Mouse (Mus musculus): ENCODE results near the gene Olfr649. TPM values are rescaled to one million over a fixed set of nuclear protein-coding genes. Genes with fewer than 3 reads are reported as not detected.

Gene Olfr649
- polyA plus RNA-seq (2012; rRNA removed): not detected in 2 replicates

DNA sequence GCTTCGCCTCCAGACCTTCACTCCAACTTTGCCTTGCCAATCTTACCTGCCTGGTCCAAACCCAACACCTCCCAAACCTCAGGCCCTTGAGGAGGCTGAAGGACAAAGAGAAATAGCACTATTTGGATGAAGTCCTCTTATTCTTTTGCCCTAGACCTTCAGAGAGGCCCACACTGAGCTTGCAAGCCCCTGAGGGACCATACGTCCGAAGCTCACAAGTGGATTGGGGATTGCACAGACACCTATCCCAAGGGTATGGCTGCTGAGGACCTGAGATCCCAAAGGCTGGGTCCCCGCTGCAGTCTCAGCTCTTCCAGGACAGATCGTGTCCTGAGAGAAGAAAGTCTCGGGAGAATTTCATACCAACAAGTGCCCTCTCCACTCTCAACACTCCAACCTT lies at the start of gene Olfr649:
Olfr649 (minus strand) TSS at position 101 of the 400 bp plus-strand sequence.
- H3K27me3 ChIP-seq (ENCODE audit: control insufficient read depth, insufficient read depth, low read length): no peaks in the 10 kb centered on the region
- no peak within 1 kb of the TSS for H3K4me3 ChIP-seq (ENCODE audit: control insufficient read depth, insufficient read depth, low read length)
- WGBS: 96% methylated on average over 6 of the region's 6 CpGs
- no peak for TF ChIP-seq POLR2A (IDR thresholded peaks at IDR 0.05; ENCODE audit: control insufficient read depth, extremely low read depth, insufficient read depth, low read length, poor library complexity)
- no peak for TF ChIP-seq CTCF (IDR thresholded peaks at IDR 0.05; ENCODE audit: borderline replicate concordance, control insufficient read depth, extremely low read depth, insufficient read depth, low read length, poor library complexity)
- no peak for DNase-seq
- H3K4me1 ChIP-seq (replicated peaks; ENCODE audit: control insufficient read depth, insufficient read depth, low read length): no peaks in the 10 kb centered on the region
- no peak within 1 kb of the TSS for H3K27ac ChIP-seq (ENCODE audit: control insufficient read depth, insufficient read depth, low read length)
- no peaks in the 10 kb centered on the region for H3K36me3 ChIP-seq (ENCODE audit: control insufficient read depth, insufficient read depth, low read length)

DNA sequence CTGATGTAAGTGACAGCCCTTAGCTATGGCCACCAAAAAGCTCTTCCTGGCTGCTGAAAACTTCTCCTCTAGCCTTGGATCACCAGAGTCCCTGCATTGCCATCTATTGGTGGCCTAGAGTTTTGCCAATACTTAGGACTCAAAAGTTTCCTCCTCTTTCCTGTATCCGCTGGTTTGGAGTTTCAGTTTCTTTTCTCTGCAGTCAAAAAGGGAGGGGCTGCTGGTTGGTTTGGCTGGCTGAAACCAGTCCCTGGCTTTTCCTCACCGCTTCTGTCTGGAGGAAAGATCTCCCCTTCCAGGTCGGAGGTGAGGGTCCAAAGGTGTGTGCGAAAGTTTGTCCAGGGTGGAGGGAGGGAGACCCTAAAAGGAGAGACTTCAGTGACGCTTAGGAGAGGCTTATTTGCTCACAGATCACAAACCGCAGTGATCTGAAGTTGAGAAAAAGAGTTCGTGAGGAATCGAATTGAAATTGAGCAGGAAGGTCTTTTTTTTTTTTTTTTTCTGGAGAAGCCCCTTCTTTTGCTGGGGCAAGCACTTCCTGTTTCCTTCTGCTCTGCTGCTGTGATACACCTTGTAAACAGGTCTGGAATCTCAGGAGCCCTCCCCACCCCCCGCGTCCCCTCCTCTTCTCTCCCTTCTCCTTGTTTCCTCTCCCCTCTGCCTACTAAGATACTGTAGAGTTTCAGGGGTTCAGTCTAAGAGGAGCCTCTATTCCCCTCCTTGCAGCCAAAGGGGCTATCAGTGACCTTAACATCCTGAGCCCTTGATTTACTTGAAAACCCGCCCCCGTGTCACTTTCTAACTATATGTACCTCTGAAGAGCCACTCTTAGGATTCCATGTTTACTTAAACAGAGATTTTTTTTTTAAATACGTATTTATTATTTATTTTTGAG lies 48.7 kb upstream of the Olfr649 start, which contains the start of gene Trim34a:
Trim34a (plus strand) TSS at position 171 of the 895 bp plus-strand sequence.
- DNase-seq: peak; percentile 70
- no peaks in the 10 kb centered on the region for H3K27me3 ChIP-seq (ENCODE audit: control insufficient read depth, insufficient read depth, low read length)
- H3K4me1 ChIP-seq (replicated peaks; ENCODE audit: control insufficient read depth, insufficient read depth, low read length): 0 out of 2 replicates have a peak, but pooled peaks cover 2% of the 10 kb centered on the region
- H3K27ac ChIP-seq (ENCODE audit: control insufficient read depth, insufficient read depth, low read length): peak within 1 kb of the TSS; percentile 85
- WGBS: under 1% methylated on average over 13 of the region's 13 CpGs
- H3K4me3 ChIP-seq (ENCODE audit: control insufficient read depth, insufficient read depth, low read length): peak within 1 kb of the TSS; percentile 72
- no peaks in the 10 kb centered on the region for H3K36me3 ChIP-seq (ENCODE audit: control insufficient read depth, insufficient read depth, low read length)
- TF ChIP-seq POLR2A (IDR thresholded peaks at IDR 0.05; ENCODE audit: control insufficient read depth, extremely low read depth, insufficient read depth, low read length, poor library complexity) (no peak), CTCF (IDR thresholded peaks at IDR 0.05; ENCODE audit: borderline replicate concordance, control insufficient read depth, extremely low read depth, insufficient read depth, low read length, poor library complexity) (no peak)

DNA sequence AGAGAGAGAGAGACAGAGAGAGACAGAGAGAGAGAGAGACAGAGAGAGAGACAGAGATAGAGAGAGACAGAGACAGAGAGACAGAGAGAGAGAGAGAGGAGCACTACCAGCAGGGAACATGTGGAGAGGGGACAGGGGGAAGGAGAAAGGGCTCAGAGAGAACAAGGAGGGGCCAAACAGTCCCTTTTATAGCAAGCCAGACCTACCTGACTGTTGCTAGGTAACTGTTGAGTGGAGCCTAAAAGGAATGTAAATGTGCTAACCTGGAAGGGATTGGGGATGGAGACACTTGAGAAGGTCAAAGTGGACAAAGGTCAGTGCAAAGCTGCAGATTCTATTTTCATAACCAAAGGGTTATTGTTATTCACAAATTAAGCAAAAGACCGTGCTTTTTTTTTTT lies 47.8 kb upstream of the Olfr649 start:
- no peak for TF ChIP-seq POLR2A (IDR thresholded peaks at IDR 0.05; ENCODE audit: control insufficient read depth, extremely low read depth, insufficient read depth, low read length, poor library complexity)
- no peak for TF ChIP-seq CTCF (IDR thresholded peaks at IDR 0.05; ENCODE audit: borderline replicate concordance, control insufficient read depth, extremely low read depth, insufficient read depth, low read length, poor library complexity)
- H3K4me3 ChIP-seq (ENCODE audit: control insufficient read depth, insufficient read depth, low read length): no peak overlapping the region
- no peaks in the 10 kb centered on the region for H3K27me3 ChIP-seq (ENCODE audit: control insufficient read depth, insufficient read depth, low read length)
- H3K27ac ChIP-seq (ENCODE audit: control insufficient read depth, insufficient read depth, low read length): no peak overlapping the region
- WGBS: 90% methylated on average over 1 of the region's 1 CpGs
- no peaks in the 10 kb centered on the region for H3K36me3 ChIP-seq (ENCODE audit: control insufficient read depth, insufficient read depth, low read length)
- DNase-seq: no peak
- H3K4me1 ChIP-seq (replicated peaks; ENCODE audit: control insufficient read depth, insufficient read depth, low read length): 0 out of 2 replicates have a peak, but pooled peaks cover 2% of the 10 kb centered on the region

DNA sequence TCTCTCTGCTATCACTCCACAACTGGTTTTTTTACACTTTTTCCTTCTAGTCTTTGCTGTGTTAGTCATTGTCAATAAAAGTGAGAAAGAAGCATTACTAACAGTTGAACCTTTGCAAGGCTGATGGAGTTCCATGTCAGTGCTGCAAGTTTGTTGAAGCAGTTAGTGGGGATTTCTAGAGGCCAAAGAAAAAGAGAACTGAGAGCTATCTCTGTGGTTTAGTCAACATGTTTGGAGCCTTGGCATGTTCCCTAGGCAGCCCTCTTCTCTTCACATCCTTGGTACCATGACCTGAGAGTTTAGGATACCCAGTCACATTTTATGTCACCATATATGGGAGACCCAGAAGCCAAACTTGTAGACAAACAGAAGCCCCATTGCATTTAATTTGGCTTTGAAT lies 45.1 kb upstream of the Olfr649 start:
- TF ChIP-seq POLR2A (IDR thresholded peaks at IDR 0.05; ENCODE audit: control insufficient read depth, extremely low read depth, insufficient read depth, low read length, poor library complexity) (no peak), CTCF (IDR thresholded peaks at IDR 0.05; ENCODE audit: borderline replicate concordance, control insufficient read depth, extremely low read depth, insufficient read depth, low read length, poor library complexity) (no peak)
- Histone ChIP-seq H3K4me3 (ENCODE audit: control insufficient read depth, insufficient read depth, low read length) (no peak overlapping the region), H3K27me3 (ENCODE audit: control insufficient read depth, insufficient read depth, low read length) (no peaks in the 10 kb centered on the region), H3K4me1 (replicated peaks; ENCODE audit: control insufficient read depth, insufficient read depth, low read length) (0 out of 2 replicates have a peak, but pooled peaks cover 2% of the 10 kb centered on the region), H3K36me3 (ENCODE audit: control insufficient read depth, insufficient read depth, low read length) (no peaks in the 10 kb centered on the region), H3K27ac (ENCODE audit: control insufficient read depth, insufficient read depth, low read length) (no peak overlapping the region)
- no peak for DNase-seq

DNA sequence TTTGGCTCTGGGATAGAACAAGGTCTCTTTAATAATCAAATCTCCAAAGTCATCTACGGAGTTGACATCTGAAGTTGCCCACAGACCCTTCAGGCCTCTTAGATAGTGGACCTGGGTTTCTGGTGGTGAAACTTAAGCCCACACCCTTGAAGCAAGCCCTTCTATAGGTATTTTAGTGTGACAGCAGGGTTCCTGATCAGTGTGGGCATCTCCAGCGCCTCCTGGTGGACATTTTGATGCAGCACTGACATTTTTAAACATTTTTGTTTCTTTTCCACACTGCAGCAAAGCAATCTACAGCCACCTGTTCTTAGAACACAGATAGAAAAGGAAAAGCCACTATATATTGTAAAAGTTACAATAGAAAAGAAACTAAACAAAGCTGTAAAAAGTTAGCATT lies 35.4 kb upstream of the Olfr649 start:
- no peaks in the 10 kb centered on the region for H3K36me3 ChIP-seq (ENCODE audit: control insufficient read depth, insufficient read depth, low read length)
- no peaks in the 10 kb centered on the region for H3K4me1 ChIP-seq (replicated peaks; ENCODE audit: control insufficient read depth, insufficient read depth, low read length)
- TF ChIP-seq POLR2A (IDR thresholded peaks at IDR 0.05; ENCODE audit: control insufficient read depth, extremely low read depth, insufficient read depth, low read length, poor library complexity) (no peak), CTCF (IDR thresholded peaks at IDR 0.05; ENCODE audit: borderline replicate concordance, control insufficient read depth, extremely low read depth, insufficient read depth, low read length, poor library complexity) (no peak)
- peak; percentile 43 for DNase-seq
- no peak overlapping the region for H3K27ac ChIP-seq (ENCODE audit: control insufficient read depth, insufficient read depth, low read length)
- 38% methylated on average over 2 of the region's 2 CpGs for WGBS
- no peak overlapping the region for H3K4me3 ChIP-seq (ENCODE audit: control insufficient read depth, insufficient read depth, low read length)
- no peaks in the 10 kb centered on the region for H3K27me3 ChIP-seq (ENCODE audit: control insufficient read depth, insufficient read depth, low read length)

DNA sequence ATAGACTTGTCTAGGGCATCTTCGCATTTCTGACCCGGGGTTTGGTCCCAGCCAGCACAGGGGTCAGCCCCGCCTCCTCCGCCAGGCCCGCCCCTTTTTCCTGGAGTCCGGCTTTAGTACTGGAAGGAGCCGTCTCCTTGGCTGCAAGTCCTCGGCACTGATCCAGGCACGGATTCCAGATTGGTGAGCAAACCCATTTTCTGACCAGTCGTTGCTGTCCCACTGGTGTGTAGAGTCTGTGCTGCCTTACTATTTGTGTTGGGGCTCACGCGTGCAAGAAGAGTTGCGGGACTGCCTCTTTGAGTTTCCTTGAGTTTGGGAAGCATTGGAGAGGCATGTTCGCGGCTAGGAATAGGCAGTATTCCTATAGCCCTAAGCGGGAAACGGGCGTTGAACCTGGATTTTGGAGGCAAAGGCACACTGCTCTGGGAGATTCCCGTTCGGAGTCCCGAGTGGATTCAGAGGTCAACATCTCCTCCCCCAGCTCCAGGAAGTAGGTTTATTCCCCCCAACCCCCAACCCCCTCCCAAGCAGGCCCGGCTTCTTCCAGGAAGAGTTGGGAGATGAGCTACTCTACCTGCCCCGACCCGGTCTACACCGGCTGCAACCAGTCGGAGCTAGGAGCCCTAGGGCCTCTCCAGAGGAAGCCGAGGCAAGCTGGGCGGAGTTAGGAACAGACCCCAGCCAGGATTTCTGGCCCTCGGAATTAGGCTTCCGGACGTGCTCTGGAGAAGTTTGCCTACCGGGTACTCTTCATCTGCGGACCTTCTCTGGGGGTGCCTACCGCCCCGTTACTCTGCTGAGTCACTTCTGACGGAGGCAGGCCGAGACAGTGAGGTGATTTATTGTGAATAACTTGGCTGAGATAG lies 23.1 kb upstream of the Olfr649 start, which contains the start of gene Trim6:
Trim6 (plus strand) TSS at position 93 of the 869 bp plus-strand sequence.
- Histone ChIP-seq H3K4me1 (replicated peaks; ENCODE audit: control insufficient read depth, insufficient read depth, low read length) (peaks cover 9% of the 10 kb centered on the region), H3K4me3 (ENCODE audit: control insufficient read depth, insufficient read depth, low read length) (peak within 1 kb of the TSS; percentile 32), H3K27ac (ENCODE audit: control insufficient read depth, insufficient read depth, low read length) (no peak within 1 kb of the TSS), H3K27me3 (ENCODE audit: control insufficient read depth, insufficient read depth, low read length) (no peaks in the 10 kb centered on the region), H3K36me3 (ENCODE audit: control insufficient read depth, insufficient read depth, low read length) (no peaks in the 10 kb centered on the region)
- TF ChIP-seq CTCF (IDR thresholded peaks at IDR 0.05; ENCODE audit: borderline replicate concordance, control insufficient read depth, extremely low read depth, insufficient read depth, low read length, poor library complexity): no peak
- TF ChIP-seq POLR2A (IDR thresholded peaks at IDR 0.05; ENCODE audit: control insufficient read depth, extremely low read depth, insufficient read depth, low read length, poor library complexity): no peak
- WGBS: 5% methylated on average over 37 of the region's 37 CpGs
- DNase-seq: peak; percentile 8
